Mouse (Mus musculus) heart, postnatal 25 days (tissue): ENCODE measurements around the gene Ptprn. TPM values are rescaled to one million over a fixed set of nuclear protein-coding genes. Genes with fewer than 3 reads are reported as not detected.
A peak's percentile ranks its signal among the peaks of the same experiment; 100 is the strongest.

Experiments
- DNase-seq: peaks from one replicate; pipeline ENCODE4 v3.0.0; 2022; ENCODE audit warnings: low spot score
- intact Hi-C: fragments of 180-260 bp; cut with DNase I; formaldehyde crosslinking; loops from one replicate; pipeline ENCODE4 v1.15.1; 2025
- microRNA-seq: library from miRNA; unstranded; fragments of <30 nt; microRNA quantifications from one replicate; pipeline ENCODE4 v1.2.0, GENCODE M21; 2022
- total RNA-seq, 2 experiments: library from RNA; stranded (reverse); gene quantifications; 2 replicates each; pipeline ENCODE4 v1.2.3; 2021

Gene Ptprn
- total RNA-seq, 2 experiments from 2014 or later = 0.86 to 0.92 TPM

GRCm38 (mm10) chr1:75210136-75211087 lies 53.9 kb downstream of the Ptprn start, which contains the start of the genes Glb1l and Stk16:
TSS of gene Glb1l (minus strand) at chr1:75210813.
TSS of gene Stk16 (plus strand) at chr1:75210838.
- intact Hi-C loops = loop anchor here (2.0 kb wide), 1 partner anchor 40 kb away; no protein-coding TSS in a partner anchor
- peak; percentile 92 for DNase-seq

- DNase-seq = no peak
- intact Hi-C loops = loop anchor here (2.0 kb wide), 1 partner anchor 16 kb away; the partner anchor contains the start of genes Ankzf1 and Atg9a
Observed at GRCm38 (mm10) chr1:75208967-75209678, 55.2 kb downstream of the Ptprn start.

- no peak for DNase-seq
- intact Hi-C loops = no loop called here
Observed at GRCm38 (mm10) chr1:75201236-75201635, 63.1 kb downstream of the Ptprn start.

Small RNA genes within 50 kb of the gene (microRNA-seq; reads per million reads assigned to microRNA genes)
- not detected for gene Gm27943

Other genes with a start within 250 kb of the Ptprn start
- 1 to 10 TPM; 3.9 to 4.0 TPM for gene Nhej1, start 139.3 kb downstream of the Ptprn start, total RNA-seq
- gene Slc23a3, start 130.6 kb downstream of the Ptprn start, total RNA-seq = 1 to 10 TPM in 1 of 2 experiments, under 1 TPM in 1; 0.86 to 1.1 TPM
- gene Cnppd1, start 121.8 kb downstream of the Ptprn start, total RNA-seq = 10 to 100 TPM; 21.3 to 23.7 TPM
- 10 to 100 TPM; 19.5 to 23.5 TPM for gene Retreg2, start 121.7 kb downstream of the Ptprn start, total RNA-seq
- 10 to 100 TPM; 14.2 to 15.3 TPM for gene Zfand2b, start 95.9 kb downstream of the Ptprn start, total RNA-seq
- gene Abcb6, start 84.1 kb downstream of the Ptprn start, total RNA-seq = 10 to 100 TPM; 26.1 to 29.6 TPM
- gene Ankzf1, start 72.4 kb downstream of the Ptprn start, total RNA-seq = 10 to 100 TPM; 11.2 to 12.9 TPM
- gene Atg9a, start 72.3 kb downstream of the Ptprn start, total RNA-seq = 10 to 100 TPM; 68.2 to 72.9 TPM
- gene Glb1l, start 53.7 kb downstream of the Ptprn start, total RNA-seq = 1 to 10 TPM; 2.3 to 4.0 TPM
- gene Stk16, start 53.7 kb downstream of the Ptprn start, total RNA-seq = 10 to 100 TPM; 45.2 to 48.8 TPM
- gene Tuba4a, start 44.6 kb downstream of the Ptprn start, total RNA-seq = 1,000 to 10,000 TPM; 1,036 to 1,088 TPM
- not detected for gene A630095N17Rik, start 32.4 kb downstream of the Ptprn start, total RNA-seq
- 100 to 1,000 TPM in 1 of 2 experiments, 10 to 100 TPM in 1; 90.4 to 100 TPM for gene Dnajb2, start 28.1 kb downstream of the Ptprn start, total RNA-seq
- gene Resp18, start 13.9 kb upstream of the Ptprn start, total RNA-seq = not detected
- gene Dnpep, start 53.5 kb upstream of the Ptprn start, total RNA-seq = 10 to 100 TPM; 81.8 to 82.7 TPM
- gene Des, start 95.8 kb upstream of the Ptprn start, total RNA-seq = 1,000 to 10,000 TPM; 1,261 to 1,294 TPM
- gene Speg, start 110.8 kb upstream of the Ptprn start, total RNA-seq = 100 to 1,000 TPM; 141 to 144 TPM
- 10 to 100 TPM; 36.6 to 37.3 TPM for gene Gmppa, start 171.4 kb upstream of the Ptprn start, total RNA-seq
- not detected for gene Asic4, start 185.9 kb upstream of the Ptprn start, total RNA-seq
- 10 to 100 TPM; 26.4 to 28.2 TPM for gene Chpf, start 214.8 kb upstream of the Ptprn start, total RNA-seq
- under 1 TPM; 0.42 to 0.61 TPM for gene Tmem198, start 215.0 kb upstream of the Ptprn start, total RNA-seq
- gene Obsl1, start 241.9 kb upstream of the Ptprn start, total RNA-seq = 100 to 1,000 TPM; 147 to 150 TPM
- gene Inha, start 242.6 kb upstream of the Ptprn start, total RNA-seq = 1 to 10 TPM; 4.8 to 5.0 TPM